Mouse (Mus musculus) left cerebral cortex, adult 9 months (tissue): Measurements from ENCODE around the gene A030014E15Rik.
"Not testable (repeated sequence)": the region's sequence is repeated elsewhere in the genome, so short reads cannot be mapped to it uniquely, and the experiment has no call there.

Experiments used
- DNase-seq, 2 experiments: peaks; one replicate each; pipeline ENCODE4 v3.0.0; 2022; ENCODE audit warnings: low spot score in 2 of 2

The A030014E15Rik gene

GRCm38 (mm10) chr1:82924650-82925049 lies at the start of gene A030014E15Rik:
Gene A030014E15Rik (plus strand): TSS chr1:82924917.
- DNase-seq = no peak

GRCm38 (mm10) chr1:82879172-82879571 lies 45.5 kb upstream of the A030014E15Rik start:
- no peak for DNase-seq

GRCm38 (mm10) chr1:82880196-82880595 lies 44.5 kb upstream of the A030014E15Rik start:
- DNase-seq = no peak

GRCm38 (mm10) chr1:82893269-82893668 lies 31.4 kb upstream of the A030014E15Rik start:
- no peak for DNase-seq

- DNase-seq = no peak
These were observed 24.1 kb upstream of the A030014E15Rik start for GRCm38 (mm10) chr1:82900567-82900966.

- DNase-seq = no peak
These were observed 23.5 kb upstream of the A030014E15Rik start for GRCm38 (mm10) chr1:82901201-82901600.

- DNase-seq = no peak
These were observed 18.8 kb upstream of the A030014E15Rik start for GRCm38 (mm10) chr1:82905886-82906285.

GRCm38 (mm10) chr1:82913025-82913424 lies 11.7 kb upstream of the A030014E15Rik start, which contains the start of gene A030005L19Rik:
Gene A030005L19Rik (plus strand): TSS chr1:82913325.
- DNase-seq = no peak

GRCm38 (mm10) chr1:82913434-82913833 lies 11.3 kb upstream of the A030014E15Rik start:
- DNase-seq = not testable (repeated sequence)

GRCm38 (mm10) chr1:82930558-82930957 lies 5.8 kb downstream of the A030014E15Rik start:
- DNase-seq = not testable (repeated sequence)

GRCm38 (mm10) chr1:82931326-82931725 lies 6.6 kb downstream of the A030014E15Rik start, which contains the start of gene Gm6217:
Gene Gm6217 (minus strand): TSS chr1:82931399.
- DNase-seq = not testable (repeated sequence)

GRCm38 (mm10) chr1:82938666-82939065 lies 13.9 kb downstream of the A030014E15Rik start:
- no peak for DNase-seq

- DNase-seq = not testable (repeated sequence)
These were observed 17.8 kb downstream of the A030014E15Rik start for GRCm38 (mm10) chr1:82942505-82942904.

- not testable (repeated sequence) for DNase-seq
These were observed 18.6 kb downstream of the A030014E15Rik start, which contains the start of gene A030003K21Rik for GRCm38 (mm10) chr1:82943295-82943694. Gene A030003K21Rik (minus strand): TSS chr1:82943388.

- DNase-seq = not testable (repeated sequence)
These were observed 21.3 kb downstream of the A030014E15Rik start for GRCm38 (mm10) chr1:82946029-82946428.

GRCm38 (mm10) chr1:82948601-82949000 lies 23.9 kb downstream of the A030014E15Rik start:
- no peak for DNase-seq

GRCm38 (mm10) chr1:82955913-82956312 lies 31.2 kb downstream of the A030014E15Rik start, which contains the start of gene Gm7544:
Gene Gm7544 (minus strand): TSS chr1:82956013.
- not testable (repeated sequence) for DNase-seq

- no peak for DNase-seq
These were observed 35.2 kb downstream of the A030014E15Rik start, which contains the start of gene Gm47955 for GRCm38 (mm10) chr1:82959870-82960385. Gene Gm47955 (plus strand): TSS chr1:82960286.

- no peak for DNase-seq
These were observed 41.7 kb downstream of the A030014E15Rik start for GRCm38 (mm10) chr1:82966413-82966812.

- no peak for DNase-seq
These were observed 47.3 kb downstream of the A030014E15Rik start for GRCm38 (mm10) chr1:82972046-82972445.

- DNase-seq = no peak
These were observed 48.5 kb downstream of the A030014E15Rik start for GRCm38 (mm10) chr1:82973244-82973643.

GRCm38 (mm10) chr1:82973901-82974300 lies 49.2 kb downstream of the A030014E15Rik start:
- no peak for DNase-seq

- no peak for DNase-seq
These were observed 49.6 kb downstream of the A030014E15Rik start for GRCm38 (mm10) chr1:82974342-82974741.
